Mouse (Mus musculus) spleen, postnatal 36 days (tissue): Measurements from ENCODE around the gene Ppdpf.

Experiments
- DNase-seq, 2 experiments: peaks; one replicate each; pipeline ENCODE4 v3.0.0; 2022; ENCODE audit warnings: low spot score in 2 of 2, mixed read lengths in 1 of 2

The Ppdpf gene

DNA sequence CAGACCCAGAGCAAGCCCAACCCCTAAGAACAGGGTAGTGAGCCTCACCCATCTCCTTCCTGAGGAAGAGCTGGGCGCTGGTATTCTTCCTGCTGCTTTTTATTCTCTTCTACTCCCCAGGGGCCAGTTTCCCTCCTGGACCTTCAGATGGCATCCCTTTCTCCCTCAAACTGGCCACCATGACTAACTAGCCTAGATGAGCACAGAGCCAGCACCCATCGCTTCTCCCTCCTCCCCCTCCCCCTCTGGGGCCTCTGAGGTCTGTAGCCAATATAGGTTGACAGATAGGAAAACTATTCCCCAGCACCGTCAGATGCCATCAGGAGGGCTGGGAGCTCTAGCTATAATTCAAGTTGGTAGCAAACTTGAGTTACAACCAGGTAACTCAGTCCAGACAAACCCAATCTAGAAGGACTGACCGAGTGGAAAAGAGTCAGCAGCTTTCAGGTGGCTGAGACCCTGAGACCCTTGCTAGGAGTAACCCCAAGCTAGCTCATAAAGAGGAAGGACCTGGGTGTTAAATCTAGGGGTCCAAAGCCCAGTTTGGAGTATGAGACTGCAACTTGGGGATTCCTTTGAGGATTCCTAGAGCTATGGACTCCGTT lies 31.9 kb downstream of the Ppdpf start:
- no peak for DNase-seq

DNA sequence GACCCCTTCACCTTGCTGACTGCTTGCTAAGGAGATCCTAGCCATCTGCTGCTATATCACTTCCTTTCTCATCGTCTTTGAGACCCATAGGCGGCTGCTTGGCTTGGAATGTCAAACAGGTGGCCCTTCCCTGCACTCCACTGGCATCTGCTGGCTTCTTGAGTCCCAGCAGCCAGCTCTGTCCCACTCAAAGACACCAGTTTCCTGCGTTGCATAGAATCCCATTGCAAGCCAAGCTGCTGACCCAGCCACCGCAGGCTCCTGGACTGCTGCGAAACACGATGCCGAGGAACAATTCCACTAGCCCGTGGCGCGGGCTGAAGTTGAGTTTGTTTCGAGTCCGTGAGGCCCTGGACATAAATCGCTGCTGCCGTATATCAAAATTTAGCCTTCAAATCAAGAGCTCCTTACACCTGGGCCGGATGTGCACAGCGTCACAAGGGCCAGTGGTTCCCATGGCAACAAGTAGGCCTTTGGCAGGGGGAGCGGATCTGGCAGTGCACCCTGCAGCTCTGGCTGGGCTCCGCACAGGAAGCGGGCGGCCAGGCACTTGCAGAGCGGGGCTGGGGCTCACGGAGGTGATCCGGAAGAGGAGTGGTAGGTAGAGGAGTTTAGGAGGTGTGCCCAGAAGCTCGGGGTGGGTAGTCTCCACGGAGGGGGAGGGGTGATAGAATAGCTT lies 32.6 kb downstream of the Ppdpf start, which contains the start of gene Fndc11:
TSS of gene Fndc11 (plus strand) at position 476 of the 679 bp plus-strand sequence.
- DNase-seq = peak; percentile 94

DNA sequence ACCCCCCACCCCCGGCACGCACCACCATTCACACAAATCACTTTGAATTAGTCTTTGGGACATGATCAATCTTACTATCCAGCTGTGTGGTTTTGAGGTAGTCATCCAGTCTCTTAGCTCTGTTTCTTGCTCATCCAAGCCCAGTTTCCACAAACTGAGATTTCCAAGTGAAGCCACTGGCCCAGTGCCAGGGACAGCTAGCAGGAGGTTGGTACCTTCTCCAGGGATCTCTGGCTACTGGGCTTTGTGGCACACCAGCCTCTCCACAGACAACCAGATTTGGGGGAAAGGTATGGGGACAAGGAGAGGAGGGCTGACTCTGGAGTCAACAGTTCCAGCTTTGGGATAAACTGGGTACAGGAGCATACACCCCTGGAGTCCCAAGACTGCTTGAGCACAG lies 33.3 kb downstream of the Ppdpf start:
- DNase-seq = no peak

DNA sequence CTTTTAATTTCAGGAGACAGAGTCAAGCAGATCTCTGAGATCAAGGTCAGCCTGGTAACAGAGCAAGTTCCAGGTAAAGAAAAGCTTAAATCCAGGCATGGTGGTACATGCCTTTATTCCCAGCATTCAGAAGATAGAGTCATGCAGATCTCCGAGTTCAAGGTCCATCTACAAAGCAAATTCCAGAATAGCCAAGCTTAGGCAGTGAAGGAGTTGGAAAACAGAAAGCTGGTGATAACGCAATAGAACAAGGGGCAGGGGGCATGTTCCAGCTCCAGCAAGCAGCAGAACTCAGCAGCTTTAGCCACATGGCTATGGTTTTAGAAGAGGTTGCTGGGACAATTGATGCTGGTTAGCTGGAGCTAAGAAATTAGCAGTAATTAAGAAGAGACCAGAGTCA lies 37.9 kb downstream of the Ppdpf start:
- DNase-seq = no peak

DNA sequence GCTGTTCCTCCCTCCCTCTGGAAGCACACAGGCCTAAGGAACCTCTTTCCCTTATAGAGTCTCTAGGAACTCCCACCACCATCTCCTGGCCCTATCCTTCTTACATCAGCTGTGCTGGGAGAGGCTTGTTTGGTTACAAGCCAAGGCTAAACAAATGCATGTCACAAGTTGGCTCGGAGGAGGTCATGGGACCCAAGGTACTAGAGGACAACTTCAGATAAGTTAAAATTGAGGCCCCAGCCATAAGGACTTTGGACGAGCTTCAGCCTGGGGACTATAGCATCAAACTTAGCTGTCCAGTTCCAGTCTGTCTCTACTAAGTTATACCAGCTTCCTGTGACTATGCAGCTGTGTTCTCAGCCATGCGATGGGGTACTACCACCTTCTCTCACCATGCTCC lies 40.1 kb downstream of the Ppdpf start:
- DNase-seq = no peak

DNA sequence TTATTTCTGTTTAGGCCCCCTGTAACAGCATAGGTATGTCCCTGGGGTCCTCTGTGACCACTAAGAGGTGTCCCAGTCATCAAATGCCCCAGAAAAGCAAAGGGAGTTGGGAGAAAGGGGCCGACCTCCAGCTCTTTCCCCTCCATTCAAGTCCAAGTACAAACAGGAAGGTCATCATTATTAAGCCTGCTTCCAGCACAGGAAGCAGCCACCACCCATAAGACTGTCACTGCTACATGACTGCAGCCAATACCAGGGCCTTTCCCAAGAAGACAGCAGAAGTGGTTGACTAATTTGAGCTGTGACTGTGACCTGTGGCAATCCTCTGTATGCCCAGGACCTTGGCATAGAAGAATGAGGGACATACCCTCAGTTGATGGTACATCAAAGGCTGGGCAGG lies 41.3 kb downstream of the Ppdpf start:
- no peak for DNase-seq

DNA sequence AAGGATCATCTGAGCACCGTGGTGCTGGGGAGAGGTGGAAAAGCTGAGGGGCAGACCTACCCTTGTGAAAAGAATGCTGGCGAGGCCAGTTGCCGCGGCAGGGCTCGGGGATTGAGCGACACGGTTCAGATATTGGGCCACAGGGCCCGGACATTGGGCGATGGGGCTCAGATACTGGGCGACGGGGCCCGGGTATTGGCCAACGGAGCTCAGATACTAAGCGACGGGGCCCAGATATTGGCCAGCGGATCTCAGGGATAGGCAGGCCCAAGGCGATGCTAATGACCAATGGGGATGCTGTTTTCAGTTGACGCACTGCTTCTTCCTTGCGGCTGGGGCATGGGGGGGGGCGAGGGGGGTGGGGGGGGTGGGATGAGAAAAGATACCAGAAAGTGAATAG lies 44.1 kb downstream of the Ppdpf start:
- DNase-seq = no peak

DNA sequence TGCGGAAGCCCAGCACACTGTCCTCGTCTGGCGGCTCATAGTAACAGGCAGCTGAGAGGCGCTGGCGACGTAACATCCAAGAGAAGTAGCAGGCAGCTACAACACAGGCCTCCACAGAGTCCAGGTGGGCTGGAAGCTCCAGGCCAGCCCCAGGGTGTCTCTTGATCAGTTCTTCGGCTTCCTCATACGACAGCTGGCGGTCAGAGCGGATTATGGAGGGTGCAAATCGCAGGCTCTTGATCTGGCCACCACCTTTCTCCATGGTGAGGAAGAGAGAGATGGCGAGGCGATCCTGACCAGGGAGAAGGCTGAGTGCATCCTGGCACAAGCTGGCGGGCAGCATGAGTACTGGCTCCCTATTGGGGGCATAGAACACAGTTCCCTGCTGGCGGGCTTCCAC lies 46.4 kb downstream of the Ppdpf start:
- DNase-seq = no peak

DNA sequence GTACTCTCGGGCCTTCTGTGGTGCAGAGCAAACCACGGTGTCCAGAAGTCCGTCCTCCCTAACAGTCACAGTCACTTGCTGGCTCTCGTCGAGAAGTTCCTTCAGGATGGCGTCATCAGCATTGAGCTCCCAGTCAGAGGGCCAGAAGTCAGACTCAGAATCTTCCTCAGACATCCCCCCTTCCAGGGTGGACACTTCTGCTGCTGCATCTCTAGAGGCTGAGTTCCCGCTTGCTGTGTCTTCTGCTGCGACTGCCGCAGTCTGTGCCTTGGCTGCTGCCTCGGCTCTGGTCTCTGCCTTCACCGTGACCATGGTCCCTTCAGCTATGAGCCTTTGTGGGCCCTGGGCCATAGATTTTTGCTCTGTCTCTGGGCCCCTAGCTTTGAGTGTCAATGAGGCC lies 47.6 kb downstream of the Ppdpf start:
- no peak for DNase-seq

DNA sequence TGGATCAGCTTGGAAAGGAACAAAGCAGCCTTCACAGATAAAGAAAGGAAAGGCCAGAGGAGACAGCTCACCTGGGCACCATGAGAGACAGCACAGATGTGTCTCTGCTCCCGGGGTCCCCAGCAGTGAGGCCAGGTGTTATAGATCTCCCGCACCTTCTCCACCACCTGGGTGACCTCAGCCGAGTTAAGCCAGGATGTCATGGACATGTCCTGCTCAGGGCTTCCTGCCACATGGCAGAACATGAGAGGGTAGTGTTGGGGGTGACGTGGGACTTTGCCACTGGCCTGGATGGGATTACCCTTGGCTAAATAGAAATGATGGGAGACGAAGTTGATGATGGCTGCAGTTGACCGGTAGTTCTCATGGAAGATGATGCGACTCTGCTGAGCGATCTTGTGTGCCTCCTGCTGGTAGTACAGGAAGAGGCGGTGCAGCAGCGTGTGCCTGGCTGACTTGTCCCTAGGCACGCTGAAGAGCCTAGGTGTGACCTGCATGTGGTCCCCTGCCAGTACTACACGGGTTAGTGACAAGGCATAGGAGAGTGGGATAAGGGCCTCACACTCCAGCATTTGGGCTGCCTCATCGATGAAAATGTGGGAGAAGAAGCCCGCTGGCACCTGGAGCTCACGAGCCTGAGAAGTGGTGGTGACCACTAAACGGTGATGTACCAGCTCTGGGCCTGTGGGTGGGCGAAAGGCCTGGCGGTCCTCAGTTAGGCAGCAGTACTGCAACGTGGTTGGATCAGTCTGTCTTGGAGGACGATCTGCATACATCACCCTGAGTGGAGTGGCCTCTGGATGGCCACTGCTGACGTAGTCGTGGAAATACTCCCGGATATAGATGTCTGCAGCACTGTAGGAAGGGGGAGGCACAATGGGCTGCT lies 48.9 kb downstream of the Ppdpf start:
- no peak for DNase-seq

DNA sequence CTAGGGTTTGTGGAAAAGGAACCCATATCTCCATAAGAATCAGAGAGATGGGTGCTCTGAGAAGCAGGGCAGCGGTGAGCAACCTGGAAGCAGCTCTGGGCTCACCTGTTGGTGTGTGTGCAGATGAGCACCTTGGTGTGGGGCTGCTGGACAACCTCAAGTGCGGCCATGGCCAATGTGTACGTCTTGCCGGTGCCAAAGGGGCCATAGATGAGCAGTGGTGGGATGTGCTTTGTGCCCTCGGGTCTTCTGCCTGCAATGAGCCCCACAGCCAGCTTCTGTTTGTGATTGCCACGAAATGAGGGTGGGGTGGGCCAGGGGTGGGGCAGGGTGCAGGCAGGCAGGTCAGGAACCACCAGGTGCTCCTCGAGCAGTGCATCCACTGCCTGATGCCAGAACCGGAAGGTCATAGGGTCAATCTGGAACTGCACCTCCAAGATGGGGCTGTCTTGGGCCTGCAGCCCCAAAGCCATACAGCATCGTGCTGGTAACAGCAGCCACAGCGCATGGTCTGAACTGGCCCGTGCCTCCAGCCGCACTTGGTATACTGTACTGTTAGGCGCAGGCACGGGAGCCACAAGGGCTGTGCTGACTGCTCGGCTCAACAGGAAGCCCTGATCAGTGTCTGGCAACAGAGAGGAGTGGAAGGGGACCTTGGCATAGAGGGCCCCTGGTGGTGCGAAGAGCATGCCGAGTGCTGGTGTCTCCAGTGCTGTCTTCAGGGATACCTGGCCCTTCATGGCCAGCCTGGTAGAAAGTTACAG lies 50.4 kb downstream of the Ppdpf start:
- DNase-seq = no peak

DNA sequence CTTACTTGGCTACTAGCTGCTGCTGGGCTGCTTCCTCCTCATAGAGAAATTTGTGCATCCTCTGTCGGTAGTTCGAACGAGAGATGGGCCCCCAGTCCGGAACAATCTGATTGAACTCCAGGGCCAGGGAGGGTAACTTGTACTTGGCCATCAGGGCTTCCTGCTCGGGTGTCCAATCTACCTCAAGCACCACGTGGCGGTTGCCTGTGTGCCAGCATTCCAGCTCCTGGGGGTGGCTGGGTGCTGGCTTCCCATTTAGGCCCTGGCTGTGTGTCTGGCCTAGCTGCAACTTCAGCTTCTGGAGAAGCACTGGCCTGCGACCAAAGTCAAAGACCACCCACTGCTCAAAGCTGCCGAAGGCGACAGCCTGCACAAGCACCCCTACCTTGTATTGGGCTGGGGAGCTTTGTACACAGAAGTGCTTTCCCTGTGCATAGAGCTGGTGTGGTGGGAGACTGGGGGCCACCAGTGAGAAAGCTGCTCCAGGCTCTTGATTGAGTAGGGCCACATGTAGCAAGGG lies 51.1 kb downstream of the Ppdpf start:
- no peak for DNase-seq
